Mouse (Mus musculus): ENCODE measurements at regions not wholly inside any gene's neighbourhood (a gene's known extent, or its start where the extent isn't known, plus 50 kb on each side); places are given as distances from the start of the nearest gene placed in this dataset.
"Not testable (repeated sequence)": the region's sequence is repeated elsewhere in the genome, so short reads cannot be mapped to it uniquely, and the experiment has no call there.

- no peak for DNase-seq (ENCODE audit: low spot score in 2 of 2)
These were observed 180.8 kb downstream of the Cdh9 start for GRCm38 (mm10) chr15:16909396-16909795.

DNA sequence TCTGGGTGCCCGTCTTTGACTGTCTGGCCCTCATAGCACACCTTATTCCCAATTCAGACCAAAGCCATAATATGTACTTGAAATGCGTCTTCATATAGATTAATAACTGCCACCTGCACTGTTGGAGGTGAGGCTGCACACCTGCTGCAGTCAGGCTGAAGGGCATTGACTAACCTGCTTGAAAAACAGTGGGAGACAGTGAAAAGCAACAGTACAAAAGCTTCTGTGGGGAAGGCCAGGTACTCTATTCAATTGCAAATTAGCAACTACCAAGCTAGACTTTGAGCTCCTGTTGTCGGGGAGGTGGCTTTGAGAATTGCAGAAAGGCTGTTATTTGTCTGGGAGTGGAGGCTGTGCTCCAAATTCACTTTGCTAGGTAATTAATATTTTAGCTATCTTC, 181.4 kb downstream of the Cdh9 start:
- DNase-seq (ENCODE audit: low spot score in 2 of 2) = not testable (repeated sequence)

GRCm38 (mm10) chr15:16914966-16915569, 186.5 kb downstream of the Cdh9 start:
- no peak for DNase-seq (ENCODE audit: low spot score in 2 of 2)

GRCm38 (mm10) chr15:16923246-16923645, 194.7 kb downstream of the Cdh9 start:
- DNase-seq (ENCODE audit: low spot score in 2 of 2) = no peak

DNA sequence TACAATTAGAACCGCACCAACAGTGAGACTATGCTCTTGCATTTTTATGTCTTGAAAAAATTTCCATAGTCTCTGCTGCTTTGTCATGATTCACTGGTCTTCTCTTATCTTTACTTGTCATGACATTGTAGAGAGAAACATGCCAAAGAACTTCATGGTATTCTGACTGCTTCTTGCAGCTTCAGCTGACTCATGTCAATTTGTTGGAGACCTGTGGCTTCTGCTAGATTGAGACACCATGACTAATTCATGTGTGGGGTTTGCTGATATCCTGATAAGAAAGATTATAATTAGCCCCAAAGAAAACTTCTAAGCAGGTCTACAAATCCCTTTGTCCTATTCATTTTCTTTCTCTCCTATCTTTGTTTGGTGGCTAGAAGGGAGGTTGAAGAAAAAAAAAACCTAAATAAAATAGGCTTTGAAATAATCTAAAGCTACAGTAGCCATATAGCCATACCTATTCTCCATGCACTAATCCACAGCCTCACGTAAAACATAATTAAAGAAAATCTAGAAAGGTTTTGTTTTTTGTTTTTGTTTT, 204.7 kb downstream of the Cdh9 start:
- DNase-seq (ENCODE audit: low spot score in 2 of 2) = no peak

- DNase-seq (ENCODE audit: low spot score in 2 of 2) = no peak
These were observed 205.9 kb downstream of the Cdh9 start for GRCm38 (mm10) chr15:16934438-16934837.

GRCm38 (mm10) chr15:16975821-16976220, 247.3 kb downstream of the Cdh9 start:
- DNase-seq (ENCODE audit: low spot score in 2 of 2) = not testable (repeated sequence)

DNA sequence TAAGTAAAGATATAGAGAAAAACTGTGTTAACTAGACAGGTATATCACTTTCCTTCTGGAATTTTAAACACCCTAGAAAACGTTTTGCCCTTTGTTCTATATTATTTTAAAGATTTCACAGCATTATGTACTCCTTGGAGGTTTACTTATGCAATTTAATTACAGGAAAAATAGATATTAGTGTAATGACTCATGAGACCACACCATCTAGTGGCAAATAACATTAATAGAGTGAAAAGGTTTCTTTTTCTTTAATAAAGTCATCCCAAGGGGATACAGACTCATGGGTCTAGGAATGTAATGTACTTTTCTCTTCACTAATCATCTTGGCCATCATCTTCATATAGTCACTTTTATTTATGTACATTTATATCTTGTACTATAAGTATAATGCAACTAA, 262.3 kb downstream of the Cdh9 start:
- no peak for DNase-seq (ENCODE audit: low spot score in 2 of 2)

DNA sequence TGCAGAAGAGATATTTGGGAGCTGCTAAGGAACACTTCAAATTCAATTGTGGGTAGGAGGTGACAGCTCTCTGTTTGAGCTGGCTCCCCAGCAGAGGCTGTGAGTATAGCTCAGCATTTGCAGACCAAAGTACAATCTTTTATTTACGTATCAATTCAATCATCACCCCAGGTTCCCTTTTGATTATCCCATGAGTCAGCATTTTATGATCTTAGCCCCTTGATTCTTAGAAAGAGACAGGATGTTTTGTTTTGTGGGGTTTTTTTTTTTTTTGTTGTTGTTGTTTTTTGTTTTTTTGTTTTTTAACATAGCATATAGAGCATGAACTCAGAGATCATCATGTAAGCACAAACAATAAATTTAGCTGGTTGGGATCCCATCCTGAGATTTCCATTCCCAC, 267.1 kb downstream of the Cdh9 start:
- DNase-seq (ENCODE audit: low spot score in 2 of 2) = no peak

- no peak for DNase-seq (ENCODE audit: low spot score in 2 of 2)
These were observed 277.6 kb downstream of the Cdh9 start for GRCm38 (mm10) chr15:17006139-17006538.

DNA sequence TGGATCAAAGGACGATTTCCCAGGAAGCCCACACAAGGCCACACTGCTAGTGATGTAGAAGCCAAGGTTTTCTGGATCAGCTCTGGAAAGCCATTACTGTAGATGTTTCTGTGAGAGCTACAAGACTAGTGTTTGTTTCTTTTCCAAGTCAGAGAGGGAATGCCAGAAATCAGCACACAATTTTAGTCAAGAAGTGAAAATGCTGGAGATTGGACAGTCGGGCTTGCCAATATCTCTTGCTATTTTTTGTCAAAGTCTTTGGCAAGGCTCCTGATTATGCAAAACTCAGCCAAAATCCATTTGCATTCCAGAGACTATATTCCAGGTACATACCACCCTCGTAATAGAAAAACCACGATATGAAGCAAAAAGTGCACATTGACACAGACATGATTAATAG, 279.3 kb downstream of the Cdh9 start:
- peak; percentile 9 to 13 for DNase-seq (ENCODE audit: low spot score in 2 of 2)

- no peak for DNase-seq (ENCODE audit: low spot score in 2 of 2)
These were observed 320.5 kb downstream of the Cdh9 start for GRCm38 (mm10) chr15:17048867-17049628.

- no peak for DNase-seq (ENCODE audit: low spot score in 2 of 2)
These were observed 341.2 kb downstream of the Cdh9 start for GRCm38 (mm10) chr15:17069772-17070171.

- DNase-seq (ENCODE audit: low spot score in 2 of 2) = no peak
These were observed 355.5 kb downstream of the Cdh9 start for GRCm38 (mm10) chr15:17084030-17084429.

DNA sequence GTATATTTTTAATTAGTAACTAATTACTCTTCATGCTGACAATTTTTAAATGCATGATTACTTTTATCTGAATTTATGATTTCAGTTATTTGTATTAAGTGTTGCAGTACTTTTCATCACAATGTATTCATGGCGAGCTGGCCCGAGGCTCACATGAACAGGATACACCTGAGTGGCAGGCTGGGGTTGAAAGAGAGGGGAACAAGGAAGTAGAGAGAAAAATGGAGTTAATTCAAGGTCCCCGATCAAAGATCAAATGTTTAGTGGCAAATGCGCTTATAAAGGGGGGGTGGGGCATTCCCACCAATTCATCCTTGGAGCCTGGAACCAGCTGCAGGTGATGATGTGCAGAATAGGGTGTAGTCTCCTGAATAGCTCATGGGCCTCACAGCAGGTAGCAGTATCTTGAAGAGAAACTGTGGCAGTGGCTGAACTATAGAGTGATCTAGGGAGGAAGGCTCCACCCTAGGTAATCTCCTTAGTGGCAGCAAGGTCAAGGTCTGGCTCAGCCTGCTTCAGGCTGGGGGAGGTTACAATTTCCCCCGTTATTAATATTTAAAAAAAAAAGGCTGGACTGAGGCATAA, 360.2 kb downstream of the Cdh9 start:
- no peak for DNase-seq (ENCODE audit: low spot score in 2 of 2)

- peak; percentile 73 to 84 for DNase-seq (ENCODE audit: low spot score in 2 of 2)
These were observed 370.4 kb downstream of the Cdh9 start for GRCm38 (mm10) chr15:17098927-17099326.

- no peak for DNase-seq (ENCODE audit: low spot score in 2 of 2)
These were observed 372.6 kb downstream of the Cdh9 start for GRCm38 (mm10) chr15:17101182-17101581.

DNA sequence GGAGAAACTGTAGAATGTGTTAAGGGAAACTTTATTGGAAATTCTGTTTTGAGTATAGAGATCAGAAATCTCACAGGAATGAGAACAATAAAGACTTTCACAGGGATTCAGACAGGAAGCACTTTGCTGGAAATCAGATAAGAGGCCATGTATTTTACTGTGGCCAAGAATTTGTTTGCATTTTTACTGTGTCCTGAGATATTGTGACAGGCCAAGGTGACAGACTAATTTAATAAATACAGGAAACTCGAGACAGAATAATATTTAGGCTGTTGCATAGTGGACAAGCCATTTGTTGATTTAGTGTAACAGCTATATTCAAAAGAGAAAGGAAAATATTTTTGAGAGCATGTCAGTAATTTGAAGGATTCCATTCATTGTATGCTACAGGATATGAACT, 407.2 kb downstream of the Cdh9 start:
- no peak for DNase-seq (ENCODE audit: low spot score in 2 of 2)

DNA sequence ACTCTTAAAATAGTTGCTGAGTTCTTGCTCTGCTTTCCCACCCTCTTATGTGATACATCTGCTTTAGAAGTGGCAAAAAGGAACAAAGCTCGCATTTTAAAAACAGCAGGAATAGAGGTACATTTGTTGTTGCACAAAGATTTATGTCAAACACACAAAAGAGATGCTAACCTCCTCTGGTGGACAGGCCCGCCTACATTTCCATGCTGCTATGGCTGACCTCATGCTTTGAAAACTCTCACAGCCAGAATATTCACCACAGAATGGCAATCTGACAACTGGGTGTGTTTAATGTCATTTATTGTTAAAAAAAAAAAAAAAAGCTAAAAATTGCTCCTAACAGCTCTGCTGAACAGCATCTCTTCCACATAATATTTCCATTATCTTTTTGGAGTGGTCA, 451.6 kb downstream of the Cdh9 start:
- no peak for DNase-seq (ENCODE audit: low spot score in 2 of 2)

DNA sequence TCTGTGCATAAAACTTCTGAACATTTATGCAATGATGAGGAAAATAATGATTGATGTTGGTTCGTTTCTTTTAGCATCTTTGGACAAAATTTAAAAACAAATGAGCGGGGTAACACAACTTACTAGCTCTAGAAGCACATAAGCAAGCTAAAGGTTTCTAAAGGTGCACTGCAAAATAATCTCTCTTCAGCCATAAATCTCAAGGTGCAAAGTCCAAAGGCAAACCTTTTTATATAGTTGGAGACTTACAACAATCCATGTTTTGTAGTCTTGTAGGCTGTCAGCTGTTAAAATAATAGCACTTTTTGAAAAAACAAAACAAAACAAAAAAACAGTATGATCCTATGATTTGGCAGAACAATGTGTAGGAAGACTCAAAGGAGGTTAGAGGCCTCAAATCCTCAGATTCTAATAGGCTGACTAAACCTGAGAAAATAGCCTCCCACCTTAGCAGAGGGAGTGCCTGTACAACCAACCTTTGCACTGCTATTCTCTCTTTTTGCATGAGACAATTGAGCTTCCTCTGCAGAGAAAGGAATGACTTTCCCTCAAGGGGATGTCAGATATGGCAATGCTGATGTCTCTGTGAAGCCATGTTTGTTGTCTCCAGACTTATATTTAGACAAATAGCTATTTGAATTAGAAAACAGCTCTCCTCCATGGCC, 452.9 kb downstream of the Cdh9 start:
- no peak for DNase-seq (ENCODE audit: low spot score in 2 of 2)

DNA sequence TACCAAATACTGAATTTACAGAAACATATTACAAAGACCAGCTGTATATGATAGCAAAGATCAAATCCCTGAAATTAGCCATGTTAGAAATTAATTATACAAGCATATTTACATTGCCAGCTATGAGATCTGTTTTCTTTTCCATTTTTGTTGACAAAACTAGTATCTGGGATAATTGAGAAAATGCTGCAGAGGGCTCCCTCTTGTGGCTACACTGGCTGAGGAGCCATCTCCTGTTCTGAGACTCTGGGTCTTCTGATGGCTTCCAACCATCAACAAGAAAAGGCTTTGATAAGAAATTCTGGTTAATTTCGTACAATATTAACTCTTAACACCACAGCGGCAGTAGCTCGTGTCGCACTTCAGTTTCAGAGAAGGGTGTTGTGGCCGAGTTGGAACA, 466.9 kb downstream of the Cdh9 start:
- DNase-seq (ENCODE audit: low spot score in 2 of 2) = peak; percentile 9 to 15

DNA sequence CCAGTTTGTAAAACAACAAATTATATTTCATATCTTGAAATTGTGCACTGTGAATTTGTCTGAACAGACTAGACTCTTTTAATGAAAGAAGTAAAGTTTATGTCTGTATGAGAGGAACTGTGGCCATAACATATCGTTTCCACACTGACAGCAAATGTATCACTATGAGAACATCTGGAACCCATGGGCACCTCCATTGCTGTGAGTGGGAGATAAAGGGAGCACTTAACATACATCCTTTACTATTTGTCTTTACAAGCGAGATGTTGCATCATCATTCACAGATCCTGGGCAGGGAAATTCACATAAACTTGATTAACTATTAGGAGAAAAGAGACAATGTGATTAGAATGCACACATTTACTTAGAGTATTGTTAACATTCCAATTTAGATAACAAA, 476.2 kb downstream of the Cdh9 start:
- no peak for DNase-seq (ENCODE audit: low spot score in 2 of 2)

Data from right cerebral cortex, adult 2 months (tissue).